Mouse (Mus musculus) forebrain, embryonic 10.5 days (tissue): ENCODE results near the gene Asic2. TPM values are rescaled to one million over a fixed set of nuclear protein-coding genes. Genes with fewer than 3 reads are reported as not detected.

Source experiments
- DNase-seq: peaks from one replicate; pipeline ENCODE4 v3.0.0-alpha.2; 2017; ENCODE audit warnings: low spot score; ENCODE audit errors: extremely low spot score
- H3K27ac ChIP-seq: fragments of 300-500 bp; sonication (generic); 2 replicates; pipeline ENCODE4 v1.5.1; 2016; ENCODE audit warnings: mild to moderate bottlenecking
- H3K27me3 ChIP-seq: fragments of 300-500 bp; sonication (generic); 2 replicates; pipeline ENCODE4 v1.6.1; 2016; ENCODE audit warnings: mild to moderate bottlenecking; ENCODE audit not compliant: poor library complexity, severe bottlenecking
- H3K36me3 ChIP-seq: fragments of 300-500 bp; sonication (generic); replicated peaks from 2 replicates; pipeline ENCODE4 v1.6.1; 2016; ENCODE audit warnings: mild to moderate bottlenecking, moderate library complexity
- H3K4me1 ChIP-seq: fragments of 300-500 bp; sonication (generic); 2 replicates; pipeline ENCODE4 v1.6.1; 2016
- H3K4me3 ChIP-seq: fragments of 300-500 bp; sonication (generic); 2 replicates; pipeline ENCODE4 v1.5.1; 2016; ENCODE audit warnings: mild to moderate bottlenecking, moderate library complexity
- H3K9me3 ChIP-seq: fragments of 300-500 bp; sonication (generic); 2 replicates; pipeline ENCODE4 v1.6.1; 2016; ENCODE audit warnings: mild to moderate bottlenecking, moderate library complexity
- WGBS: fragments of 180-500 bp; shearing (Covaris S2); methylation state at CpG from one replicate; pipeline ENCODE4 v1.1.7; 2016; 5-methylcytosine and 5-hydroxymethylcytosine counted together
- polyA plus RNA-seq: library from polyadenylated mRNA; unstranded; fragments of >200 nt; fragmentation: Nextera tagmentation; extraction: Ambion mirVana; gene quantifications from 2 replicates; pipeline ENCODE4 v1.2.1, GENCODE M21; 2016

The Asic2 gene
- polyA plus RNA-seq, 1 experiment from 2014 or later, result 0.51 TPM

- H3K27ac ChIP-seq, result no peak overlapping the region
- WGBS, result 11% methylated on average over 5 of the region's 5 CpGs
- no peaks in the 10 kb centered on the region for H3K9me3 ChIP-seq
- H3K36me3 ChIP-seq, result no peaks in the 10 kb centered on the region
- DNase-seq, result no peak
- H3K4me1 ChIP-seq, result peaks cover 12% of the 10 kb centered on the region
- no peaks in the 10 kb centered on the region for H3K27me3 ChIP-seq
- no peak overlapping the region for H3K4me3 ChIP-seq
These were observed 834.3 kb downstream of the Asic2 start for GRCm38 (mm10) chr11:81133950-81134349.

GRCm38 (mm10) chr11:81132669-81133068 is 835.6 kb downstream of the Asic2 start:
- Histone ChIP-seq H3K36me3 (no peaks in the 10 kb centered on the region), H3K4me1 (peaks cover 12% of the 10 kb centered on the region), H3K27me3 (no peaks in the 10 kb centered on the region), H3K27ac (no peak overlapping the region), H3K9me3 (no peaks in the 10 kb centered on the region), H3K4me3 (no peak overlapping the region)
- 95% methylated on average over 7 of the region's 7 CpGs for WGBS
- no peak for DNase-seq

- H3K9me3 ChIP-seq, result no peaks in the 10 kb centered on the region
- no peak overlapping the region for H3K4me3 ChIP-seq
- WGBS, result 95% methylated on average over 6 of the region's 6 CpGs
- peaks cover 4% of the 10 kb centered on the region; the same call in 1 of the 2 replicates for H3K4me1 ChIP-seq
- no peak overlapping the region for H3K27ac ChIP-seq
- H3K36me3 ChIP-seq, result no peaks in the 10 kb centered on the region
- H3K27me3 ChIP-seq, result no peaks in the 10 kb centered on the region
- no peak for DNase-seq
These were observed 843.9 kb downstream of the Asic2 start for GRCm38 (mm10) chr11:81124363-81124762.

GRCm38 (mm10) chr11:81120024-81120576 is 848.2 kb downstream of the Asic2 start:
- no peak overlapping the region for H3K27ac ChIP-seq

GRCm38 (mm10) chr11:81118055-81118454 is 850.2 kb downstream of the Asic2 start:
- Histone ChIP-seq H3K36me3 (no peaks in the 10 kb centered on the region), H3K27ac (no peak overlapping the region), H3K9me3 (no peaks in the 10 kb centered on the region), H3K27me3 (no peaks in the 10 kb centered on the region), H3K4me3 (no peak overlapping the region), H3K4me1 (peaks cover 13% of the 10 kb centered on the region)
- DNase-seq, result no peak
- WGBS, result 60% methylated on average over 7 of the region's 7 CpGs

More at GRCm38 (mm10) chr11:81120024-81120576, 848.2 kb downstream of the Asic2 start:
- H3K4me3 ChIP-seq, result no peak overlapping the region
- H3K36me3 ChIP-seq, result no peaks in the 10 kb centered on the region
- H3K4me1 ChIP-seq, result peaks cover 13% of the 10 kb centered on the region
- no peaks in the 10 kb centered on the region for H3K27me3 ChIP-seq
- no peaks in the 10 kb centered on the region for H3K9me3 ChIP-seq
- no peak for DNase-seq
- 71% methylated on average over 8 of the region's 8 CpGs for WGBS

- Histone ChIP-seq H3K27ac (no peak overlapping the region), H3K4me1 (peaks cover 13% of the 10 kb centered on the region), H3K27me3 (no peaks in the 10 kb centered on the region), H3K9me3 (no peaks in the 10 kb centered on the region), H3K36me3 (no peaks in the 10 kb centered on the region), H3K4me3 (no peak overlapping the region)
- WGBS, result 43% methylated on average over 9 of the region's 9 CpGs
- peak; percentile 61 for DNase-seq
These were observed 852.6 kb downstream of the Asic2 start for GRCm38 (mm10) chr11:81115666-81116065.

GRCm38 (mm10) chr11:81111626-81112025 is 856.6 kb downstream of the Asic2 start:
- no peaks in the 10 kb centered on the region for H3K9me3 ChIP-seq
- H3K4me3 ChIP-seq, result no peak overlapping the region
- no peak overlapping the region for H3K27ac ChIP-seq
- no peaks in the 10 kb centered on the region for H3K27me3 ChIP-seq
- H3K36me3 ChIP-seq, result no peaks in the 10 kb centered on the region
- 87% methylated on average over 2 of the region's 2 CpGs for WGBS
- DNase-seq, result no peak
- no peaks in the 10 kb centered on the region for H3K4me1 ChIP-seq

- no peak for DNase-seq
- no peak overlapping the region for H3K4me3 ChIP-seq
- no peaks in the 10 kb centered on the region for H3K27me3 ChIP-seq
- H3K4me1 ChIP-seq, result no peaks in the 10 kb centered on the region
- WGBS, result 87% methylated on average over 6 of the region's 6 CpGs
- no peak overlapping the region for H3K27ac ChIP-seq
- H3K9me3 ChIP-seq, result no peaks in the 10 kb centered on the region
- H3K36me3 ChIP-seq, result no peaks in the 10 kb centered on the region
These were observed 858.2 kb downstream of the Asic2 start for GRCm38 (mm10) chr11:81110049-81110448.

- Histone ChIP-seq H3K27me3 (no peaks in the 10 kb centered on the region), H3K9me3 (no peaks in the 10 kb centered on the region), H3K36me3 (no peaks in the 10 kb centered on the region), H3K27ac (no peak overlapping the region), H3K4me1 (no peaks in the 10 kb centered on the region), H3K4me3 (no peak overlapping the region)
- DNase-seq, result no peak
- 100% methylated on average over 1 of the region's 1 CpGs for WGBS
These were observed 861.3 kb downstream of the Asic2 start for GRCm38 (mm10) chr11:81106949-81107348.

GRCm38 (mm10) chr11:81100829-81101228 is 867.4 kb downstream of the Asic2 start:
- no peak overlapping the region for H3K4me3 ChIP-seq
- H3K4me1 ChIP-seq, result no peaks in the 10 kb centered on the region
- H3K36me3 ChIP-seq, result no peaks in the 10 kb centered on the region
- H3K27ac ChIP-seq, result no peak overlapping the region
- H3K9me3 ChIP-seq, result no peaks in the 10 kb centered on the region
- DNase-seq, result no peak
- WGBS, result 89% methylated on average over 6 of the region's 6 CpGs
- no peaks in the 10 kb centered on the region for H3K27me3 ChIP-seq

- no peak for DNase-seq
- H3K9me3 ChIP-seq, result no peaks in the 10 kb centered on the region
- WGBS, result 85% methylated on average over 6 of the region's 6 CpGs
- H3K4me1 ChIP-seq, result no peaks in the 10 kb centered on the region
- no peak overlapping the region for H3K4me3 ChIP-seq
- no peaks in the 10 kb centered on the region for H3K27me3 ChIP-seq
- no peak overlapping the region for H3K27ac ChIP-seq
- H3K36me3 ChIP-seq, result no peaks in the 10 kb centered on the region
These were observed 872.2 kb downstream of the Asic2 start for GRCm38 (mm10) chr11:81096011-81096410.

GRCm38 (mm10) chr11:81094581-81094980 is 873.7 kb downstream of the Asic2 start:
- H3K4me1 ChIP-seq, result no peaks in the 10 kb centered on the region
- 85% methylated on average over 8 of the region's 8 CpGs for WGBS
- no peaks in the 10 kb centered on the region for H3K36me3 ChIP-seq
- no peak for DNase-seq
- H3K27ac ChIP-seq, result no peak overlapping the region
- no peaks in the 10 kb centered on the region for H3K27me3 ChIP-seq
- H3K4me3 ChIP-seq, result no peak overlapping the region
- H3K9me3 ChIP-seq, result no peaks in the 10 kb centered on the region

GRCm38 (mm10) chr11:81092161-81092560 is 876.1 kb downstream of the Asic2 start:
- Histone ChIP-seq H3K27ac (no peak overlapping the region), H3K27me3 (no peaks in the 10 kb centered on the region), H3K4me1 (no peaks in the 10 kb centered on the region), H3K36me3 (no peaks in the 10 kb centered on the region), H3K4me3 (no peak overlapping the region), H3K9me3 (no peaks in the 10 kb centered on the region)
- DNase-seq, result no peak
- 89% methylated on average over 2 of the region's 2 CpGs for WGBS

GRCm38 (mm10) chr11:81083822-81084221 is 884.4 kb downstream of the Asic2 start:
- Histone ChIP-seq H3K27me3 (no peaks in the 10 kb centered on the region), H3K4me1 (peaks cover 9% of the 10 kb centered on the region; the same call in 1 of the 2 replicates), H3K4me3 (no peak overlapping the region), H3K36me3 (no peaks in the 10 kb centered on the region), H3K27ac (no peak overlapping the region), H3K9me3 (no peaks in the 10 kb centered on the region)
- 89% methylated on average over 4 of the region's 4 CpGs for WGBS
- DNase-seq, result no peak
